Mouse (Mus musculus) brain, embryonic 14.5 days (tissue): Measurements from ENCODE around the gene Rps8. TPM values are rescaled to one million over a fixed set of nuclear protein-coding genes. Genes with fewer than 3 reads are reported as not detected.

Source experiments
- DNase-seq: peaks from one replicate; pipeline ENCODE4 v3.0.0-alpha.2; 2011; ENCODE audit warnings: low read depth
- CTCF ChIP-seq: fragments of 200-500 bp; IDR thresholded peaks from 2 replicates; pipeline ENCODE4 v1.5.1; 2012; ENCODE audit warnings: inconsistent platforms, mild to moderate bottlenecking, moderate library complexity, borderline replicate concordance; ENCODE audit not compliant: insufficient read depth, insufficient read length; ENCODE audit errors: extremely low read depth
- POLR2A ChIP-seq: fragments of 200-500 bp; IDR thresholded peaks from 2 replicates; pipeline ENCODE4 v1.6.1; 2012; ENCODE audit warnings: mild to moderate bottlenecking, inconsistent platforms, borderline replicate concordance; ENCODE audit not compliant: poor library complexity, insufficient read depth, insufficient read length, severe bottlenecking; ENCODE audit errors: extremely low read depth
- polyA plus RNA-seq: library from polyadenylated mRNA; depleted of rRNA; stranded (reverse); fragments of >200 nt; gene quantifications from 2 replicates; pipeline ENCODE4 v1.2.3, GENCODE M21; 2012

Gene Rps8
- polyA plus RNA-seq, 1 experiment: 897 TPM

GRCm38 (mm10) chr4:117159666-117160065, 3.6 kb upstream of the Rps8 start:
- no peak for DNase-seq
- TF ChIP-seq POLR2A (no peak), CTCF (no peak)

- no peak for DNase-seq
- no peak for TF ChIP-seq POLR2A
- no peak for TF ChIP-seq CTCF
These were observed 329 bp upstream of the Rps8 start for GRCm38 (mm10) chr4:117156372-117156771.

GRCm38 (mm10) chr4:117155020-117155791, 837 bp downstream of the Rps8 start:
- no peak for DNase-seq

GRCm38 (mm10) chr4:117152714-117153113, 3.3 kb downstream of the Rps8 start:
- TF ChIP-seq POLR2A (no peak), CTCF (no peak)
- no peak for DNase-seq

More at GRCm38 (mm10) chr4:117155020-117155791, 837 bp downstream of the Rps8 start:
- no peak for TF ChIP-seq CTCF
- no peak for TF ChIP-seq POLR2A

- TF ChIP-seq CTCF (no peak), POLR2A (no peak)
- no peak for DNase-seq
These were observed 4.6 kb downstream of the Rps8 start for GRCm38 (mm10) chr4:117151416-117151815.

- no peak for DNase-seq
- no peak for TF ChIP-seq POLR2A
- no peak for TF ChIP-seq CTCF
These were observed 5.8 kb downstream of the Rps8 start for GRCm38 (mm10) chr4:117150212-117150733.

- TF ChIP-seq CTCF: no peak
- TF ChIP-seq POLR2A: no peak
- no peak for DNase-seq
These were observed 6.5 kb downstream of the Rps8 start for GRCm38 (mm10) chr4:117149291-117150211.

- TF ChIP-seq CTCF (no peak), POLR2A (no peak)
- peak; percentile 37 for DNase-seq
These were observed 7.2 kb downstream of the Rps8 start for GRCm38 (mm10) chr4:117148815-117149214.

GRCm38 (mm10) chr4:117148047-117148713, 7.9 kb downstream of the Rps8 start:
- no peak for DNase-seq
- TF ChIP-seq POLR2A: no peak

GRCm38 (mm10) chr4:117146176-117146575, 9.9 kb downstream of the Rps8 start:
- TF ChIP-seq POLR2A (no peak), CTCF (peak; percentile 75)
- peak; percentile 73 for DNase-seq

- DNase-seq: no peak
- TF ChIP-seq CTCF (no peak), POLR2A (no peak)
These were observed 10.8 kb downstream of the Rps8 start for GRCm38 (mm10) chr4:117145248-117145647.
